Mouse (Mus musculus) adrenal gland, postnatal 25 days (tissue): ENCODE results near the gene Pspc1. TPM values are rescaled to one million over a fixed set of nuclear protein-coding genes. Genes with fewer than 3 reads are reported as not detected.
"Not testable (repeated sequence)": the region's sequence is repeated elsewhere in the genome, so short reads cannot be mapped to it uniquely, and the experiment has no call there.

Experiments
- DNase-seq: peaks from one replicate; pipeline ENCODE4 v3.0.0; 2021; ENCODE audit warnings: mixed read lengths
- long read RNA-seq: library from polyadenylated mRNA; stranded (forward); transcript quantifications from one replicate; pipeline ENCODE4 v2.0.0, GENCODE M21; 2021
- total RNA-seq: library from RNA; stranded (reverse); gene quantifications from 2 replicates; pipeline ENCODE4 v1.2.3, GENCODE M21; 2021

Gene Pspc1
- total RNA-seq = 27.5 TPM in 2 replicates
- long read RNA-seq, full-length matches to known transcripts = 17 of 22 reads
- long read RNA-seq, partial matches to known transcripts = 1 of 22 reads
- long read RNA-seq, other reads (novel, unspliced or antisense) = 4 of 22 reads

DNA sequence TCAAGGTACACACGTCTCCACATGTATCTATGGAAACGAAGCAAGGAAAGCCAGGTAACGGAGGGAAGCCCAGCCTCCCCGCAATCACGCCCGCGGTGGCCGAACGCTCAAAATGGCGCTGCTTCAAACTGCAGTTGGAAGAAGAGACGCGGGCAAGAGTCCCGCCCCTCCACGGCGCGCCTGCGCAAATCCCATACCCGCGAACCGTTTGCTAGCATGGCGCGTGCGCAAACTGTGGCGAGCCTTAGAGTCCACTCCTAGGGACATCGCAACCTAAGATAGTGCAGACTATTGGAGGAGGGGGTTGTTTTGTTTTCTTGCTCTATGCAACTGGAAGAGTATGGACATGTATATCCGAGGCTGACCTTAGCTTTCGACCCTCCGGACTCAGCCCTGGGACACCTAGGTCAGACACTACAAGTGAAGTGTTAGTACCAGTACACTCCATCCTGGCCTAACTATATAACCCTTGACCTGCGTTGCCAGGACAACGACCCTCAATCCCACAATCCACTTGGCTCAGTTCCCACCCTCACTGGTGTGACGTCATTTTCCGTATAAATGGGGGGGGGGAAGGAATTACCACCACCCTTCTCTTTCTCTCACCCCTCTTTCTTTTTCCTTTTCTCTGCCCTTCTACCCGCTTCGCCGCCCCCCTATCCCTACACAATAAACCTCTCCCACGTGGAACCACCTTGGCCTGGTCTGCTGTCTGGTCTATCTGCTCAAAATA is at the start of gene Pspc1:
TSS of gene Pspc1 (minus strand) at position 117 of the 733 bp plus-strand sequence.
- peak; percentile 98 for DNase-seq

- DNase-seq = no peak
Observed at GRCm38 (mm10) chr14:56824562-56824961, 46.4 kb upstream of the Pspc1 start.

GRCm38 (mm10) chr14:56817616-56818015 is 39.5 kb upstream of the Pspc1 start:
- DNase-seq = no peak

GRCm38 (mm10) chr14:56817131-56817530 is 39.0 kb upstream of the Pspc1 start:
- DNase-seq = no peak

GRCm38 (mm10) chr14:56816541-56816940 is 38.4 kb upstream of the Pspc1 start:
- no peak for DNase-seq

GRCm38 (mm10) chr14:56812520-56813036 is 34.5 kb upstream of the Pspc1 start:
- DNase-seq = peak; percentile 59

DNA sequence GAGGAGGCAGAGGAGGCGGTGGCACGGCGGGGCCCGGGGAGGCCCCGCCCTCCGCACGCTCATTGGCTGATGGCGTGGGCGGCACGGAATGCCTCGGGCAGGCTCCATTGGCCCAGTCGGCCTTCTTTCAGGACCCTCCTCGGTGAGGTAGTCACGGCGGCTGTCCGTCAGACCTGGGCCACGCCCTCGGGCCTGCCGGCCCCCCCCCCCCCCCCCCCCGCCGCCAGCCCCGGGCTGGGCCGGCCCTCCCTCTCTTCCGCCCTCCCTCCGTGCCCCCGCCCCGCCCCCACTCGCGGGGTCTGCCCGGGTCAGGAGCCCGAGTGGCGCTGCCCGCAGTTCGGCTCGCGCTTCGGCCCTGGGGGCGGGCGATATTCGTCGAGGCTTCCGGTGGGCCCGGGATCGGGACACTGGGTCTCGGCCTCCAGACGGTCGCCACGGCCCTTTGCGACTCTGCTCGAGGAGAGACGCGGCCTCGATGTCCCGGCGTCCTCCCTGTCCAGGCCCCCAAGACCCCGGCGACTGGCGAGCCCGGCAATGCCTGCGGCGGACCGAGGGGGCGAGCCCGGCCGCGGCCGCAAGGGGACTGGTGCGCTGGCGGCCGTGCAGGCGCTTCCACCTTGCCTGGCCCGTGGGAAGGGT is 33.7 kb upstream of the Pspc1 start, which contains the start of gene Zmym5:
TSS of gene Zmym5 (minus strand) at position 16 of the 639 bp plus-strand sequence.
- DNase-seq = peak; percentile 90

DNA sequence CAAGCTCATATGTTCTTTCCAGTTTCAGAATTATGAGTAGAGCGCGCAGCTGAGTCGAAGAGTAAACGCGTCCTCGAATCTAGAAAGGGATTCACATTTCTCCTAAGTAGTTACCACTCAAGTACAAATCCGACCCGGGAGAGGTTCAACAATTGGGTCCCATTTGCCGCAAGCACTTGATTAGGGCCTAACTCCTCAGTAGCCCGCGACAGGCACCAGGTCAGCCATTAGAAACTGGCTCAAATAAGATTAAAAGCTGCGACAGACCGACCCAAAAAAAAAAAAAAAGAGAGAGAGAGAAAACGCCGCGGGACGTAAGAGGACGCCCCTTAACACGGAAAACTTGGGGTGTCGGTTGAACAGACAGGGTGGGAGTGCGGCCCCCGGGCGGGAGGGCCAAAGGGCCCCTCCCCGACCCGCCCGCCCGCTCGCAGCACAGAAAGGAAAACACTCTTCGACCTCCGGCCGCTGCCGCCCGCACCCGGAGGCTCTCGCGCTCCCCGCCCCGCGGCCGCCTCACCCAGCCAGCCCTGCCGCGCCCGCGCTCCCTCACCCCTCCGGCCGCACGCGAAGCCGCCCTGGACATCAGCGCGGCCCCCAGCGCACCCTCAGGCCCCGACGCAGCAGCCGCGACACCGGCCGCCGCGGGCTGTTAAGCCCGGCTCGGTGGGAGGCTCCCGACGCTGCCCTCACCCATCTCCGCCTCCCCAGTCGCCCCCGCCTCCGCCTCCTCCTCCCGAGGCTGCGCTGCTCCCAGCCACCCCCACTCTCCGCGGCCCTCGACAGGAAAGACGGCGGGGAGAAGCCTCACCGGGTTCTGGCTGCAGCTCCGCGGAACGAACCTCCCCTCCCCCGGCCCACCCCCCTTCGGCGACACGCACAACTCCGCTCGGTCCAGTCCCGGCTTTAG is 32.9 kb upstream of the Pspc1 start:
- peak; percentile 48 for DNase-seq

- DNase-seq = peak; percentile 28
Observed at GRCm38 (mm10) chr14:56793243-56793642, 15.1 kb upstream of the Pspc1 start.

- no peak for DNase-seq
Observed at GRCm38 (mm10) chr14:56784575-56784974, 6.5 kb upstream of the Pspc1 start.

GRCm38 (mm10) chr14:56778933-56779300 is 801 bp upstream of the Pspc1 start:
- DNase-seq = no peak

DNA sequence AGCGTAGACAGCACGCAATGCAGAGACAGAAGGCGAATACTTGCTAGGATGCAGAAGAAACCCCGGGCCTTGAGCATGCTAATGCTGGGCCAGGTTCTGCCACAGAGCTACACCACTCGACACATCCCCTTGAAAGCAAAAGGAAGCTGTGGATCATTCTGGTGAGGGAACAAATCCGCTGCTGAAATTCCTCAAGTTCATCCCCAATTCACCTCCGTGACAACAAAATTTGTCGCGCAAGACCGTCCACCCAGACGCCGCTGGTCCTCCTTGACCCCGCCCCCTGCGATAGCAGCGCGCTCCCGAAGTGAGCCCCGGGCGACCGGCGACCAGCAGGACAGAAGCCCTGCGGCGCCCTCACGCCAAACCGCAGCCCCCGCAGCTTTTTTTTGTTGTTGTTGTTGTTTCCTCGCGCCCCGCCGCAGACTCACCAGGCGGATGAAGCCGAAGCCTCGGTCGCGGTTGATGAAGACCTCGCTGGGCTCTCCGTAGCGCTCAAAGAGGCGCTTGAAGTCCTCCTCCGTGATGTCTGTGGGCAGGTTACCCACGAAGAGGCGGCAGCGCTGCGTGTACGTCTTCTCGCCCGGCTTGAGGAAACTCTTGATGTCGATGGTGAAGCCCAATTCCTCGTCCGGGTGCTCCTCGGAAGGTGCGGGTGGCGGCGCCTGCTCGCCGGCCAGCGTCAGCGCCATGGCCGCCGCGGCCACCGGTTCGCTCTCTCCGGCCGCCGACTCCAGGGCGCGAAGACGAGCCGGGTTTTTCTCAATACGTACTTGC is 568 bp downstream of the Pspc1 start:
- peak; percentile 81 for DNase-seq

DNA sequence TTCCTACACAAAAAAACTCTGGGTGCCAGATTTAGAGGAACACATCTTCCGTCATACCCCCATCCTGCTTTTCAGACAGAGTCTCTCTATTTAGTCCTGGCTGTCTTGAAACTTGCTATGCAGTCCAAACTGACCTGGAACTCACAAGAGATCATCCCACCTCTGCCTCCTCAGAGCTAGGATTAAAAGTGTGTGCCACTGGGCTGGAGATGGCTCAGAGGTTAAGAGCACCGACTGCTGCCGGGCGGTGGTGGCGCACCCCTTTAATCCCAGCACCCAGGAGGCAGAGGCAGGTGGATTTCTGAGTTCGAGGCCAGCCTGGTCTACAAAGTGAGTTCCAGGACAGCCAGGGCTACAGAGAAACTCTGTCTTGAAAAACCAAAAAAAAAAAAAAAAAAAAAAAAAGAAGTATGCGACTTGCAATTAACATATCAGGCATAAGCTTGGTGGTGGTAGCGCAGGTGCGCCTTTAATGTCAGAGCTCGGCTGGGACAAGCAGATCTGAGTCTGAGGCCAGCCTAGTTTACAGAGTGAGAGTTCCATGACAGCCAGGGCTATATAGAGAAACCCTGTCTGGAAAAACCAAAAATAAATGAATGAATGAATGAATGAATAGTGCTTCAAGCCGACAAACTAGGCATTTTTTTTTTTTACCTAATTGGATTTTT is 1.4 kb downstream of the Pspc1 start:
- DNase-seq = no peak

GRCm38 (mm10) chr14:56775416-56775815 is 2.7 kb downstream of the Pspc1 start:
- DNase-seq = no peak

DNA sequence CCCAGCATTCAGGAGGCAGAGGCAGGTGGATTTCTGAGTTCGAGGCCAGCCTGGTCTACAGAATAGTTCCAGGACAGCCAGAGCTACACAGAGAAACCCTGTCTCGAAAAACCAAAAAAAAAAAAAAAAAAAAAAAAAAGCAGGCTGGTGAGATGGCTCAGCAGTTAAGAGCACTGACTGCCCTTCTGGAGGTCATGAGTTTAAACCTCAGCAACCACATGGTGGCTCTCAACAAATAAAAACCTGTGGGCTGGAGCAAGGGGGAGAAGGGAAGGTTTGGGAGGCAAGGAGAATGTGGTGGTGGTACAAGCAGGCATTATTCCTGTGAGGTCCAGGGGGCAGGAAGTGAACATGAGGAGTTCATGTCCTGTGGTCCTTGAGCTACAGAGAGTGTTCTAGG is 11.7 kb downstream of the Pspc1 start:
- DNase-seq = not testable (repeated sequence)

GRCm38 (mm10) chr14:56765117-56765516 is 13.0 kb downstream of the Pspc1 start:
- DNase-seq = not testable (repeated sequence)

DNA sequence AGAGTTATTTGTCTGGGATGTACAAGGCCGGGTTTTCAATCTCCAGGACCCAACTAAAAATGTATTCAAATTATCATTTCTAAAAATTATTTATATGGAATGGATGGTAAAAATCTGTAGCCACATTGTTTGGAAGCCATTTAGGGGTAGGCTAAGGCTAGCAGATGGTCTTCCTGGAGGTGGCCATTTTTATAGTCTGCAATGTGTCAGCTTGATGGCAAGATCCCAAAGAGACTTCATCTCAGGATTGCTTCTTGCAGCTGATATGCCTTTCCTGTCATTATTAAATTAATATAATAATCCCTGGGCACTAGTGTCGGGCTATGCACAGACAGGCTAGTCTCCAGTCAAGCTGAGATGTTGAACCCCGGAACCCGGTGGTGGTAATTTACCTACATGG is 26.8 kb downstream of the Pspc1 start:
- DNase-seq = no peak

GRCm38 (mm10) chr14:56740175-56740574 is 37.9 kb downstream of the Pspc1 start:
- no peak for DNase-seq

- DNase-seq = no peak
Observed at GRCm38 (mm10) chr14:56726493-56726892, 51.6 kb downstream of the Pspc1 start.

DNA sequence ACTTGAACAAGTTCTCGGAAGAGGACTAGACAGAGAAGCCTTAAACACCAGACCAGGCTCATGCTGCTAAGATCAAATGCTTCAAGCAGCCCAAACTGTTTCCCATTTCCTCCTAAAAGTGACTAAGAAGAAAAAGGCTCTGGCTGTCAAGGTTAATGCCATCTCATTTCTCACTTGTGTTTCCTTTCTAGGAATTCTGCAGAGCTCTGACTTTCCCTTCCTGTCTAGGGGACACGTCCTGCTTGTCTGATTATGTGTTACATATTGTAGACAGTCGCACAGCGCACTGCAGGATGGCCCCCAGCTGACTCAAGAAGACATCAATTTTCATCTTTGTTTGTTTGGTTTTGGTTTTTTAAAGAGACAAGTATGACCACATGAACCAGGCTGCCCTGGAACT is 72.4 kb downstream of the Pspc1 start:
- DNase-seq = no peak

DNA sequence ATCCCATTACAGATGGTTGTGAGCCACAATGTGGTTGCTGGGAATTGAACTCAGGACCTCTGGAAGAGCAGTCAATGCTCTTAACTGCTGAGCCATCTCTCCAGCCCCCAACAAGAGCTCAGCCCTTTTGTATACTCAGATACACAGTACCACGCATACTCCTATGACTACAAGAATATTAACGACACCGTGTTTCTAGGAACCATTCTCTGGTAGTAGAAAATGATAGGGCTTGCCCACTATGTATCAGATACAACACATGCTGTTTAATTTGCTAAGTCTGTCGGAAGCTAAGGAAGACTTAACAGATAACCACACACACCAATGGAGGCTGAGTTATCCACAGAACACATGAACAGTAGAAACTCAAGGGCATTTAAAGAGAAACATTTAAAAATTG is 75.5 kb downstream of the Pspc1 start:
- DNase-seq = no peak
